Mouse (Mus musculus) embryonic facial prominence, embryonic 12.5 days (tissue): ENCODE results near the gene Pdzk1. TPM values are rescaled to one million over a fixed set of nuclear protein-coding genes. Genes with fewer than 3 reads are reported as not detected.

Experiments
- ATAC-seq: fragments of 200-750 bp; cut with Nextera tagmentation; 2 replicates; pipeline ENCODE4 v1.8.0; 2017; ENCODE audit not compliant: insufficient number of reproducible peaks, insufficient read depth, low FRiP score, low TSS enrichment
- H3K27ac ChIP-seq: fragments of 300-500 bp; sonication (generic); 2 replicates; pipeline ENCODE4 v1.5.1; 2016; ENCODE audit warnings: mild to moderate bottlenecking
- H3K27me3 ChIP-seq: fragments of 300-500 bp; sonication (generic); 2 replicates; pipeline ENCODE4 v1.6.1; 2016; ENCODE audit warnings: mild to moderate bottlenecking, moderate library complexity
- H3K36me3 ChIP-seq: fragments of 300-500 bp; sonication (generic); 2 replicates; pipeline ENCODE4 v1.6.1; 2016; ENCODE audit warnings: mild to moderate bottlenecking
- H3K4me1 ChIP-seq: fragments of 300-500 bp; sonication (generic); 2 replicates; pipeline ENCODE4 v1.6.1; 2016
- H3K4me2 ChIP-seq: fragments of 300-500 bp; sonication (generic); replicated peaks from 2 replicates; pipeline ENCODE4 v1.6.1; 2016; ENCODE audit warnings: mild to moderate bottlenecking, moderate library complexity
- H3K4me3 ChIP-seq: fragments of 300-500 bp; sonication (generic); 2 replicates; pipeline ENCODE4 v1.5.1; 2016; ENCODE audit warnings: mild to moderate bottlenecking
- H3K9ac ChIP-seq: fragments of 300-500 bp; sonication (generic); 2 replicates; pipeline ENCODE4 v1.6.1; 2016; ENCODE audit warnings: mild to moderate bottlenecking, moderate library complexity
- H3K9me3 ChIP-seq: fragments of 300-500 bp; sonication (generic); 2 replicates; pipeline ENCODE4 v1.6.1; 2016; ENCODE audit warnings: mild to moderate bottlenecking, moderate library complexity
- WGBS: fragments of 180-500 bp; shearing (Covaris S2); methylation state at CpG from one replicate; pipeline ENCODE4 v1.1.7; 2016; 5-methylcytosine and 5-hydroxymethylcytosine counted together
- polyA plus RNA-seq: library from polyadenylated mRNA; unstranded; fragments of >200 nt; fragmentation: Nextera tagmentation; extraction: Ambion mirVana; gene quantifications from 2 replicates; pipeline ENCODE4 v1.2.1, GENCODE M21; 2016

Pdzk1 gene
- polyA plus RNA-seq, 1 experiment from 2014 or later: not detected

DNA sequence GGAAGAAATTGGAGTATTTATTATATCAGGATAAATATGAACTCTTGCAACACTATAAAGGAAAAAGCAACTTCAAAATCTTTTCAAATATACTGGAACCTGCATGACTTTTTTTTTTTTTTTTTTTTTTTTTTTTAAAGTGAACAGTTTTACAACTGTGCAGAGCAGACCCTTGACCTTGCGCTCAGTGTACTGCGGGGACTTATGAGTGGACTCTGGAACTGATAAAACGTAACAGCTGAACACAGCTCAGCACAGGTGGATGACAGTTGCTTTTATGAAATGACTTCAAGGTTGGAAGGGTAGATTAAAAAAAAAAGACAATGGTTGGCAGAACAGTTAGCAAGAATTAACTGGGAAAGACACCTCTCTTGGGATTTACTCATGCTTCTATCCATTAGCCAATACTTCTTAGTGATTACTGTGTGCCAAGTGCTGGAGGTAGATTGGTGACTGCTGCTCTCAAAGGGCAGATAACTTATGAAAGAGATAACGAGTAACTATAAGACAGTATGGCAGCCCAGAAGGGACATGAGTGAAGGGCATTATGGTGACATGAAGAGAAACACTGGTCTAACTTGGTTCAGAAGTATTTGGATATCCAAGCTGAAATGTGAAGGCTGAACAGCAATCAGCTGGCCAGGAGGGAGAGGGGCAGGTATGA, 73.4 kb downstream of the Pdzk1 start:
- H3K4me3 ChIP-seq: no peak overlapping the region
- no peaks in the 10 kb centered on the region for H3K9me3 ChIP-seq
- peaks cover 9% of the 10 kb centered on the region for H3K4me1 ChIP-seq
- no peak overlapping the region for H3K9ac ChIP-seq
- H3K4me2 ChIP-seq: no peak overlapping the region
- 86% methylated on average over 4 of the region's 4 CpGs for WGBS
- H3K27ac ChIP-seq: no peak overlapping the region
- no peak for ATAC-seq
- H3K36me3 ChIP-seq: peaks cover 1% of the 10 kb centered on the region; the same call in 1 of the 2 replicates
- H3K27me3 ChIP-seq: peaks cover 8% of the 10 kb centered on the region

DNA sequence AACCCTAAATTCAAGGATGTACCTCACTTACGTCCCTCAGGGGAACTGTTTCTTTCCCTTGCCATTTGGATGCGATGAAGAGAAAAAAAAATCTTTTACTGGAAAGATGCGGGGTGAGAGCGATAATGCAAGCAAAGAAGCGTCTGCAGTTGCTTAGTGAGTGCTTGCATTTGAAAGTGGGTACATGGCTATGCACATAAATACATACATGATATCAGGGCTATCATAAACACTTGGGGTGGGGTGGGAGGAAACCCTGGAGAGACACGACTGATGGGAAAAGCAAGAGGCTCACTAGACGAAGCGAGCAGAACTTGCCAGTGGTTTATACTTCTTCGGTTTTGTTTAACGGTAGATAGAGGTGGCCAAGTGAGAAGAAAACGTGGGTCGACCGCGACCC, 75.3 kb downstream of the Pdzk1 start, which contains the start of gene Gja5:
TSS of gene Gja5 (plus strand) at position 301 of the 400 bp plus-strand sequence.
- no peaks in the 10 kb centered on the region for H3K36me3 ChIP-seq
- H3K9ac ChIP-seq: peak within 1 kb of the TSS; percentile 90
- peaks cover 9% of the 10 kb centered on the region for H3K4me1 ChIP-seq
- H3K4me3 ChIP-seq: peak within 1 kb of the TSS; percentile 98
- H3K9me3 ChIP-seq: no peaks in the 10 kb centered on the region
- ATAC-seq: no peak
- H3K4me2 ChIP-seq: peak within 1 kb of the TSS; percentile 81
- H3K27me3 ChIP-seq: peaks cover 10% of the 10 kb centered on the region
- no peak within 1 kb of the TSS for H3K27ac ChIP-seq
- 15% methylated on average over 14 of the region's 14 CpGs for WGBS

DNA sequence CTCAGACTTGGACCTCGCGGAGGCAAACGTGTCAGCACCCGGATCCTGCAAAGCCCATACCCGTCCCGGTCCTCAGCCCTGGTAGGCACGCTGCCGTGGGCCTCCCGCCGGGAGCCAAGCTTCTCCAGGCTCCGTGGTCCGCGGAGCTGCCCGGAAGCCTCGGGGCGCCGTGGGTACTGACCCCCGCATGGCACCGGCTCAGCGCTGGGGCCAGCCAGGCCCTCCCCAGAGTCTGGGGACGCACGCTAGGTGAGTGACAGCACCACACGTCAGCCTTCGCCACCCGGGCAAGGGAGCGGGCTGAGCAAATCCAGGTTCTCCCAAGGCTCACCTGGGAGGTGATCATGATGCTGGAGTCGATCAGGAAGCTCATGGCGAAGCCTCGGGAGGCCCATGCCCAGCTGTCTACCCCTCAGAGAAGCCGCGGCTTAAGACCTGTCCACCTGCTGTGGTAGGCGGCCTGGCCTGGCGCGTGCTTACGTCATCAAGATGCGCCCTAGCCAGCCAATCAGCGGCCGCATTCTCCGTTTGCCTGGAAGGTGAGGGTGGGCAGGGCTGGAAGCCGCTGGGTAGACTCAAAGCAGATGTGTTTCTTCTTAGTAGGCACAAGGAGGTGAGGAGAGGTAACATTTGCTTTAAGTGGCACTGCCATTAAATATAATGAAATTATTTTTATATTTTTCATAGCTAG, 75.9 kb downstream of the Pdzk1 start, which contains the start of gene Gpr89:
TSS of gene Gpr89 (minus strand) at position 496 of the 691 bp plus-strand sequence.
- ATAC-seq: peak; percentile 87
- Histone ChIP-seq H3K9me3 (no peaks in the 10 kb centered on the region), H3K36me3 (no peaks in the 10 kb centered on the region), H3K27me3 (peaks cover 10% of the 10 kb centered on the region), H3K4me3 (peak within 1 kb of the TSS; percentile 98), H3K9ac (peak within 1 kb of the TSS; percentile 90), H3K4me1 (peaks cover 9% of the 10 kb centered on the region), H3K4me2 (peak within 1 kb of the TSS; percentile 81), H3K27ac (no peak within 1 kb of the TSS)
- under 1% methylated on average over 40 of the region's 40 CpGs for WGBS

DNA sequence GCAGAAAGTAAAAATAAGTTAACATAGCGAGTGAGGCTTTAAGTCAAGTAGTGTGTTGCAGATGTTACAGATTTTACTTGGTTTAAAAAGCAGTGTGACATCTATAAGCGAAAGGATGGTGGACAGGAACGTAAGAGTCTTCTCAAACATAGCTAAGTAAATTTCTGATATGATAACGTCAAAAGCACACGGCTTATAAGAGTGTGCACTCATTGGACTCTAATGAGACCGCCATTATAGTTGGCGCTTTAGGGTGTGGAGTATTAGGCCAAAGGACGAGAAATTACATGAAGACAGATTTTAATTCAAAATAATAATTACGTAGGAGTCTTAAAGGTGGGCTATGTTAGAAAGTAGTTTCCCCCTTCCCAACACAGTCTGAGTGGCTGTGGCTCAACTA, 76.5 kb downstream of the Pdzk1 start:
- ATAC-seq: no peak
- H3K4me3 ChIP-seq: peak overlapping the region; percentile 98
- H3K27ac ChIP-seq: no peak overlapping the region
- H3K36me3 ChIP-seq: no peaks in the 10 kb centered on the region
- H3K27me3 ChIP-seq: peaks cover 10% of the 10 kb centered on the region
- H3K4me1 ChIP-seq: peaks cover 9% of the 10 kb centered on the region
- peak overlapping the region; percentile 90 for H3K9ac ChIP-seq
- H3K4me2 ChIP-seq: peak overlapping the region; percentile 81
- WGBS: 51% methylated on average over 9 of the region's 9 CpGs
- H3K9me3 ChIP-seq: no peaks in the 10 kb centered on the region

Other genes with a start within 250 kb of the Pdzk1 start
- gene Polr3gl, start 235.1 kb upstream of the Pdzk1 start, polyA plus RNA-seq: 49.8 and 52.1 TPM in 2 replicates
- gene Ankrd34a, start 232.6 kb upstream of the Pdzk1 start, polyA plus RNA-seq: 2.1 and 2.3 TPM in 2 replicates
- 6.8 and 8.1 TPM in 2 replicates for gene Lix1l, start 228.1 kb upstream of the Pdzk1 start, polyA plus RNA-seq
- gene Rbm8a, start 199.4 kb upstream of the Pdzk1 start, polyA plus RNA-seq: 167 and 172 TPM in 2 replicates
- 54.6 and 55.0 TPM in 2 replicates for gene Pex11b, start 193.9 kb upstream of the Pdzk1 start, polyA plus RNA-seq
- gene Gm42957, start 193.8 kb upstream of the Pdzk1 start, polyA plus RNA-seq: 0.10 and 0.13 TPM in 2 replicates
- 0.81 and 0.95 TPM in 2 replicates for gene Itga10, start 183.7 kb upstream of the Pdzk1 start, polyA plus RNA-seq
- 0.92 and 1.1 TPM in 2 replicates for gene Ankrd35, start 159.2 kb upstream of the Pdzk1 start, polyA plus RNA-seq
- gene Pias3, start 132.9 kb upstream of the Pdzk1 start, polyA plus RNA-seq: 77.4 and 77.5 TPM in 2 replicates
- 13.7 and 14.7 TPM in 2 replicates for gene Nudt17, start 120.7 kb upstream of the Pdzk1 start, polyA plus RNA-seq
- gene Polr3c, start 101.7 kb upstream of the Pdzk1 start, polyA plus RNA-seq: 35.5 and 36.6 TPM in 2 replicates
- 64.5 and 70.3 TPM in 2 replicates for gene Rnf115, start 101.6 kb upstream of the Pdzk1 start, polyA plus RNA-seq
- gene Cd160, start 67 bp downstream of the Pdzk1 start, polyA plus RNA-seq: 0.10 and 0.18 TPM in 2 replicates
- 14.3 and 20.6 TPM in 2 replicates for gene Gja5, start 75.4 kb downstream of the Pdzk1 start, polyA plus RNA-seq
- gene Gpr89, start 76.1 kb downstream of the Pdzk1 start, polyA plus RNA-seq: 40.8 and 43.1 TPM in 2 replicates
- gene Gja8, start 96.7 kb downstream of the Pdzk1 start, polyA plus RNA-seq: 0.65 and 2.4 TPM in 2 replicates